Mouse (Mus musculus) liver, adult 2 months (tissue): ENCODE measurements around the gene Nlgn3.

ENCODE experiments used
- CTCF ChIP-seq: fragments of 200-500 bp; IDR thresholded peaks from 2 replicates; pipeline ENCODE4 v1.5.1; 2011; ENCODE audit warnings: low read depth, low read length, control low read depth
- POLR2A ChIP-seq: fragments of 200-500 bp; IDR thresholded peaks from 2 replicates; pipeline ENCODE4 v1.6.1; 2011; ENCODE audit warnings: low read length, control low read depth; ENCODE audit not compliant: insufficient read depth; ENCODE audit errors: extremely low read depth

DNA sequence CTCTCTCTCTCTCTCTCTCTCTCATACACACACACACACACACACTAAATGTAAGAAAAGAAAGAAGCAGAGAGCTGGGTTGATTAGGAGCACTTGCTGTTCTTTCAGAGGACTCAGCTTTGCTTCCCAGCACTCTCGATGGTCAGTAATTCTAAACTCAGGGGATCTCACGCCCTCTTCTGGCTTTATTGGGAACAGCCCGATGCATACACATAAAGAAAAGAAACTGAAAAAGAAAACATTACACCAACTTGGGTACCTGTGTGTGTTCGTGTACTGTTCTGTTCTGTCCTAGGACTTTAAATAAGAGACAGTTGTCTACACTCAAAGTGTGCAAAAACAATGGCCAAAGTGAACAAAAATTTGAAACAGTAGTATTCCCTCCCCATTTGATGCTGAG, 39.7 kb downstream of the Nlgn3 start:
- TF ChIP-seq CTCF: no peak
- no peak for TF ChIP-seq POLR2A
